Mouse (Mus musculus) T-cell, adult 2 months (primary cell): ENCODE data around the gene Mnt.

Experiments used
- DNase-seq: peaks from one replicate; pipeline ENCODE4 v3.0.0; 2022; ENCODE audit warnings: low spot score

Mnt gene

GRCm38 (mm10) chr11:74831606-74832451 is 1.1 kb downstream of the Mnt start:
- DNase-seq: peak; percentile 96

- peak; percentile 78 for DNase-seq
Measured at GRCm38 (mm10) chr11:74832503-74833143, 1.9 kb downstream of the Mnt start.

- no peak for DNase-seq
Measured at GRCm38 (mm10) chr11:74833536-74834358, 3.0 kb downstream of the Mnt start.

- DNase-seq: no peak
Measured at GRCm38 (mm10) chr11:74834359-74834638, 3.6 kb downstream of the Mnt start.

- DNase-seq: peak; percentile 32
Measured at GRCm38 (mm10) chr11:74834650-74835277, 4.0 kb downstream of the Mnt start.

- DNase-seq: no peak
Measured at GRCm38 (mm10) chr11:74835593-74836224, 5.0 kb downstream of the Mnt start.

- DNase-seq: no peak
Measured at GRCm38 (mm10) chr11:74836225-74837055, 5.7 kb downstream of the Mnt start.

- no peak for DNase-seq
Measured at GRCm38 (mm10) chr11:74837056-74837693, 6.5 kb downstream of the Mnt start.

- DNase-seq: peak; percentile 98
Measured at GRCm38 (mm10) chr11:74837694-74838431, 7.1 kb downstream of the Mnt start.

GRCm38 (mm10) chr11:74838441-74838840 is 7.7 kb downstream of the Mnt start:
- peak; percentile 96 for DNase-seq

GRCm38 (mm10) chr11:74838971-74839370 is 8.3 kb downstream of the Mnt start:
- peak; percentile 75 for DNase-seq

GRCm38 (mm10) chr11:74839860-74840715 is 9.4 kb downstream of the Mnt start:
- no peak for DNase-seq

- no peak for DNase-seq
Measured at GRCm38 (mm10) chr11:74840739-74841138, 10.0 kb downstream of the Mnt start.

- no peak for DNase-seq
Measured at GRCm38 (mm10) chr11:74841366-74841765, 10.6 kb downstream of the Mnt start.

- no peak for DNase-seq
Measured at GRCm38 (mm10) chr11:74842045-74842444, 11.3 kb downstream of the Mnt start.

GRCm38 (mm10) chr11:74842656-74843434 is 12.1 kb downstream of the Mnt start:
- no peak for DNase-seq

- no peak for DNase-seq
Measured at GRCm38 (mm10) chr11:74843435-74843714, 12.7 kb downstream of the Mnt start.

- DNase-seq: no peak
Measured at GRCm38 (mm10) chr11:74843761-74844160, 13.0 kb downstream of the Mnt start.
